Mouse (Mus musculus) limb, embryonic 11.5 days (tissue): ENCODE results near the gene Wdsub1. TPM values are rescaled to one million over a fixed set of nuclear protein-coding genes. Genes with fewer than 3 reads are reported as not detected.

Experiments used
- ATAC-seq: fragments of 200-750 bp; cut with Nextera tagmentation; 2 replicates; pipeline ENCODE4 v1.8.0; 2017; ENCODE audit warnings: low read depth; ENCODE audit not compliant: insufficient number of reproducible peaks, low FRiP score, low TSS enrichment
- DNase-seq: peaks from one replicate; pipeline ENCODE4 v3.0.0-alpha.2; 2015; ENCODE audit warnings: low spot score
- H3K27ac ChIP-seq: fragments of 300-500 bp; sonication (generic); replicated peaks from 2 replicates; pipeline ENCODE4 v1.5.1; 2014; ENCODE audit warnings: low read depth, mild to moderate bottlenecking, low read length
- H3K27me3 ChIP-seq: fragments of 300-500 bp; sonication (generic); 2 replicates; pipeline ENCODE4 v1.6.1; 2014; ENCODE audit warnings: mild to moderate bottlenecking, low read length, mixed read lengths; ENCODE audit not compliant: control insufficient read depth, insufficient read depth
- H3K36me3 ChIP-seq: fragments of 300-500 bp; sonication (generic); 2 replicates; pipeline ENCODE4 v1.6.1; 2014; ENCODE audit warnings: mild to moderate bottlenecking, low read length, moderate library complexity, mixed read lengths; ENCODE audit not compliant: control insufficient read depth, insufficient read depth
- H3K4me1 ChIP-seq: fragments of 300-500 bp; sonication (generic); 2 replicates; pipeline ENCODE4 v1.6.1; 2014; ENCODE audit warnings: low read length, mixed read lengths; ENCODE audit not compliant: control insufficient read depth, insufficient read depth
- H3K4me2 ChIP-seq: fragments of 300-500 bp; sonication (generic); 2 replicates; pipeline ENCODE4 v1.6.1; 2014; ENCODE audit warnings: low read depth, mild to moderate bottlenecking, moderate library complexity; ENCODE audit not compliant: severe bottlenecking
- H3K4me3 ChIP-seq: fragments of 300-500 bp; sonication (generic); 2 replicates; pipeline ENCODE4 v1.5.1; 2014; ENCODE audit warnings: low read depth, low read length
- H3K9ac ChIP-seq: fragments of 300-500 bp; sonication (generic); 2 replicates; pipeline ENCODE4 v1.6.1; 2014; ENCODE audit warnings: mild to moderate bottlenecking, low read length
- H3K9me3 ChIP-seq: fragments of 300-500 bp; sonication (generic); 2 replicates; pipeline ENCODE4 v1.6.1; 2016; ENCODE audit warnings: low read length; ENCODE audit not compliant: control insufficient read depth
- WGBS: fragments of 180-500 bp; shearing (Covaris S2); extraction: QIAGEN DNeasy Blood & Tissue Kit; methylation state at CpG from one replicate; pipeline ENCODE4 v1.1.7; 2014; 5-methylcytosine and 5-hydroxymethylcytosine counted together
- polyA plus RNA-seq: library from polyadenylated mRNA; unstranded; fragments of >200 nt; fragmentation: Nextera tagmentation; extraction: Ambion mirVana; gene quantifications from 2 replicates; pipeline ENCODE4 v1.2.1, GENCODE M21; 2014

Gene Wdsub1
- polyA plus RNA-seq, result 32.3 and 33.5 TPM in 2 replicates

DNA sequence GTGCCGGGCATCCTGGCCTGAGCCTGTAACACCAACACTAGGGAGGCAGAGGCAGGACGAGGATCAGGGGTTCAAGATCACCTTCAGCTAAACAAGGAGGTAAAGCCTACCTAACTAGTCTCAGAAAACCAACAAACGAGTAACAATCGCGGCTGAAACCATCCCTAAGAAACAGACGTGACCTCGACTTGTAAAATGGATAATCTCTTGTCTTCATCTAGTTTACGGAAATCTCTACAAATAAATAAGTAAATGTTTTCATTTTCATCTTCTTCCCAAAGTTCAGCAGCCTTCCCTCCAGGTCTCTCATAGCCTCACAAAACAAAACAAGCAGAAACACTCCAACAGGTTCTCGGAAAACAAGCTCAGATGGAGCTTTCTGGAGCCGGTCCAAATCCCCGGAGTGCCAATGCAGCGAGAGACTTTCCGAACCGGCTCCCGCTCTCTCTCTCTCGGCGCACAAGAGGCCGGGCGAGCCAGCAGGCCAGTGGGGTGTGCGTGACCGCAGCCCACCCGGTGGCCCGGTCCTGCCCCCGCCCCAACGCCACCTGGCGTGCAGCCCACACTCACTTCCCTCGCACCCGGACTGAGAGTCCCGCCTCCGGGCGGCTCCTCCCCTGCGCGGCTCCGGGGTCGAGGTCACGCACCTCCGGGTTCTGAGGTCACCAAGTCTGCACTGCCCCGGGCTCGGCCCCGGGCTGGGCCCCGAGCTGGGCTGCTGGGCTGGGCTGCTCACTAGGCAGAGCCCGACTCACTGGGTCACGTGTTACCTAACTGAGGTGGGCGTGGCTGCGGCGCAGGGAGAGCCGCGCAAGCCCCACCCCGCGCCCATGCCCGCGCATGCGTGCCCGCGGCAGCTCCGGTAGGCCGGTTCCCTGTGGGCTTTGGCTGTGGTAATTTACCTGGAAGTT lies at the start of gene Wdsub1:
Gene Wdsub1, minus strand, starts transcription at position 761 of the 911 bp plus-strand sequence.
- Histone ChIP-seq H3K36me3 (no peaks in the 10 kb centered on the region), H3K4me2 (peak within 1 kb of the TSS; percentile 55), H3K27me3 (no peaks in the 10 kb centered on the region), H3K9ac (peak within 1 kb of the TSS; percentile 73), H3K9me3 (no peaks in the 10 kb centered on the region), H3K4me1 (no peaks in the 10 kb centered on the region), H3K27ac (peak within 1 kb of the TSS; percentile 12; the same call in 1 of the 2 replicates), H3K4me3 (peak within 1 kb of the TSS; percentile 71)
- DNase-seq (peak; percentile 92), ATAC-seq (peak; percentile 96)
- WGBS, result 5% methylated on average over 57 of the region's 57 CpGs

DNA sequence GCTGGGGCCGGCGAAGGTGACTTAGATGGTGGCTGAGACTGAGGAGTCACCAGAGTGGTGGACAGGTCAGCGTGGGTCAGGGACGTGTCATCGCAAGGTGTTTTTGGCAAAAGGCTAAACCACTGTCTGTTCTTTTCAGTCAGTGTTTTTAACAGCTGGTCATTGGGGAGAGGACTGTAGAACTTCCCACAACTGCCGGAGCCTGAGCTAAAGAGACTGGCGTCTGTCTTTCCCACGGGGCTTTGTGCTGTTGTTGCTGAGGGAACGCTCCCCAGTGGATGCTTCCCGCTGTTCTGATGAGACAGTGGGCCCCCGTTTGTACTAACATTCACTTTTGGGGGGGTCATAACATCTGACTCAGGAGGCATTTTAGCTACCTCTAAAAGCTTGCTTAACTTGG lies 31.2 kb upstream of the Wdsub1 start:
- DNase-seq, result no peak
- H3K4me3 ChIP-seq, result no peak overlapping the region
- no peak overlapping the region for H3K27ac ChIP-seq
- H3K9me3 ChIP-seq, result no peaks in the 10 kb centered on the region
- no peak overlapping the region for H3K4me2 ChIP-seq
- H3K36me3 ChIP-seq, result peaks cover 12% of the 10 kb centered on the region; the same call in 1 of the 2 replicates
- no peak for ATAC-seq
- no peaks in the 10 kb centered on the region for H3K4me1 ChIP-seq
- no peak overlapping the region for H3K9ac ChIP-seq
- 88% methylated on average over 11 of the region's 11 CpGs for WGBS
- H3K27me3 ChIP-seq, result no peaks in the 10 kb centered on the region

DNA sequence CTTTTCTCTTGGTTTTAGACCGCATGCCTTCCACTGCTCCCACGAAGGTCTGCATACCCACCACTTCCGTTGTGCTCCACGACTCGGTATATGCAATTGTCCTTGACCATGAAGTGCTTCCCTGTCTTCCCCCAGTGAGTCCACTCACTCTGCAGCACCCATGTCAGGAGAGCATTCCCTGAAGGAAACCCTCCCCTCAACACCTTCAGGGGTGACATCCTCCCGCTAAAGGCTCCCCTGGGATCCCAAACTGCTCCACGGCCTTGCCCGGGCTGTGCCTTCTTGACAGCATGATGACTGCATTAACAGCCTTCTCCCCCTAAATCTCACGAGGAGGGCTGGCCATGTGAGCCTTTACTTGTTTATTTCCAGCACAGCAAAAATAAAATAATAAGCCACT lies 25.7 kb upstream of the Wdsub1 start:
- no peak overlapping the region for H3K4me3 ChIP-seq

DNA sequence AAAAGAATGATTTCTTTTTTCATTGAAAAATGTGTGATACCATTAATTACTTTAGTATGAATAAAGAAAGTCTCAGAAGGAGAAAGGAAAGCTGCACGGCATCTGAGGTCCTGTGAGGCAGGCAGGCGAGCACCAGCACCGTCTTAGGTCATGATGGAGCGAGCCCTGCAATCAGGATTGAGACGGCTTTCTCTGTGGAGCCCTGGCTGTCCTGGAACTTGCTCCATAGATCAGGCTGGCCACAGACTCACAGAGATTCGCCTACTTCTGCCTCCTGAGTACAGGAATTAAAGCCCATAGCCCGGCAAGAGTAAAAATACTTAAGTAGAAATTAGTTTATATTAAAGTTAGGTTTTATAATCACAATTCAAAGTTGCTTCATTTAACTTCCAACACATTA lies 21.6 kb upstream of the Wdsub1 start:
- WGBS, result 85% methylated on average over 7 of the region's 7 CpGs

More for the DNA sequence above, 25.7 kb upstream of the Wdsub1 start:
- Histone ChIP-seq H3K9me3 (no peaks in the 10 kb centered on the region), H3K27ac (no peak overlapping the region), H3K36me3 (peaks cover 8% of the 10 kb centered on the region), H3K4me2 (no peak overlapping the region), H3K27me3 (no peaks in the 10 kb centered on the region), H3K9ac (no peak overlapping the region), H3K4me1 (no peaks in the 10 kb centered on the region)
- ATAC-seq, result no peak
- 92% methylated on average over 9 of the region's 9 CpGs for WGBS
- DNase-seq, result no peak

DNA sequence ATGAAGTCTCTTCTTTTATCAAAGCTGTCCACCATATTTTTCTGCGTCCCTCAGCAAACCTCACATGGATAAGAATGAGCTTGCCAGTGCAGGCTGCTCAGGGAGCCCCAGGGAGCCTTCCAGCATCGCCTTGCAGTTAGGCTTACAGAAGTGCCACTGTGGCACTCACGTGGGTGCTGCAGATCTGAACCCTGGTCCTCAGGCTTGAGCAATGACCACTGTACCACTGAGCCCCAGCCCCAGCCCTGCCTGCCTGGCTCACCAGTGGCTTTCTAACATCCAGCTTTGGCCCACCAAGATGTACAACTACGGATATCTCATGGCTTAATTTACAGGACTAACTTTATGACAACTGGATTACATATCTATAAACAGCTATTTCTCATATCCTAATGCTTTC lies 16.3 kb upstream of the Wdsub1 start:
- 0 out of 2 replicates have a peak, but pooled peaks cover 2% of the 10 kb centered on the region for H3K4me1 ChIP-seq
- DNase-seq (no peak), ATAC-seq (no peak)
- H3K27me3 ChIP-seq, result no peaks in the 10 kb centered on the region
- H3K4me3 ChIP-seq, result no peak overlapping the region
- 79% methylated on average over 4 of the region's 4 CpGs for WGBS
- H3K9me3 ChIP-seq, result no peaks in the 10 kb centered on the region
- peaks cover 7% of the 10 kb centered on the region for H3K36me3 ChIP-seq
- no peak overlapping the region for H3K4me2 ChIP-seq
- no peak overlapping the region for H3K9ac ChIP-seq
- H3K27ac ChIP-seq, result no peak overlapping the region

More for the DNA sequence above, 21.6 kb upstream of the Wdsub1 start:
- H3K9me3 ChIP-seq, result no peaks in the 10 kb centered on the region
- ATAC-seq, result no peak
- no peak for DNase-seq
- no peaks in the 10 kb centered on the region for H3K27me3 ChIP-seq
- H3K4me3 ChIP-seq, result no peak overlapping the region
- peaks cover 7% of the 10 kb centered on the region for H3K36me3 ChIP-seq
- no peaks in the 10 kb centered on the region for H3K4me1 ChIP-seq
- no peak overlapping the region for H3K9ac ChIP-seq
- H3K4me2 ChIP-seq, result no peak overlapping the region
- H3K27ac ChIP-seq, result no peak overlapping the region

DNA sequence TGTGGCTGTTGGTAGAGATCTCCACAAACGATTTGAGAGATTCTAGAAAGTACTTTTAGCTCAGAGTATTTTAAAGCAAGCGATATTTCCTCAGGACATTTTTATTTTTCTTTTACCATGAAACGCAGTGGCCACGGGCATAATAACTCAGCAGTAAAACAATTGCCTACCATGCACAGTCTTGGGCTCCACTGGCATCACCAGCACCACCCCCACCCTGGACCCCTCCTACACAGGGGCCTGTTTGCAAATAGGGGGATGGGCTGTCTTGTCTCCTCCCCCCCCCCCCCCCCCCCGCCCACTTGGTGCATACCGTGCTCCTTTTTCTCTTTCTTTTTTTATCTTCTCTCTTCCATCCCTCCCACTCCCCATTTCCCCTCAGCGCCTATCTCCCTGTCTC lies 15.7 kb upstream of the Wdsub1 start:
- DNase-seq, result no peak
- Histone ChIP-seq H3K9me3 (no peaks in the 10 kb centered on the region), H3K9ac (no peak overlapping the region), H3K4me1 (0 out of 2 replicates have a peak, but pooled peaks cover 2% of the 10 kb centered on the region), H3K4me2 (no peak overlapping the region), H3K27me3 (no peaks in the 10 kb centered on the region), H3K27ac (no peak overlapping the region), H3K36me3 (peaks cover 4% of the 10 kb centered on the region), H3K4me3 (no peak overlapping the region)
- ATAC-seq, result no peak
- 84% methylated on average over 6 of the region's 7 CpGs for WGBS

DNA sequence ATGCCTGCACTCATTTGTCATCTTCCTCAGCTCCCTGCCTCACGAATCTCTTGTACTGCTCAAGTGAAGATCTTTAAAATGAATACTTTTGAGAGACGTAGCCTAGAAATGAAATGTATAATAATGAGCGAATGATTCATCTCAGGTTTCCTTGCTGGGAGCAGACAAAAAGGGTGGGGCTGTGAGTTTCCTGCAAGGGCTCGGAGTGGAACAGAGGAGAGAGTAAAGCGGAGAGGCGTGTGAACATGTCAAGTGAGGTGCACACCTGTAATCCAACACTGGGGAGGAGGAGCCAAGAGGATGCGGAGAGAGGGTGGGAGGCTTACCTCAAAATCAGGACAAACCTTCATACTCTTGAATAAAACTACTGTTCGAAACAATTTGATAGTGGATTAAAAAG lies 14.4 kb upstream of the Wdsub1 start:
- Histone ChIP-seq H3K36me3 (peaks cover 3% of the 10 kb centered on the region; the same call in 1 of the 2 replicates), H3K4me1 (0 out of 2 replicates have a peak, but pooled peaks cover 2% of the 10 kb centered on the region), H3K27me3 (no peaks in the 10 kb centered on the region), H3K9ac (no peak overlapping the region), H3K9me3 (no peaks in the 10 kb centered on the region), H3K4me2 (no peak overlapping the region), H3K4me3 (no peak overlapping the region), H3K27ac (no peak overlapping the region)
- WGBS, result 77% methylated on average over 8 of the region's 8 CpGs
- ATAC-seq (no peak), DNase-seq (no peak)

DNA sequence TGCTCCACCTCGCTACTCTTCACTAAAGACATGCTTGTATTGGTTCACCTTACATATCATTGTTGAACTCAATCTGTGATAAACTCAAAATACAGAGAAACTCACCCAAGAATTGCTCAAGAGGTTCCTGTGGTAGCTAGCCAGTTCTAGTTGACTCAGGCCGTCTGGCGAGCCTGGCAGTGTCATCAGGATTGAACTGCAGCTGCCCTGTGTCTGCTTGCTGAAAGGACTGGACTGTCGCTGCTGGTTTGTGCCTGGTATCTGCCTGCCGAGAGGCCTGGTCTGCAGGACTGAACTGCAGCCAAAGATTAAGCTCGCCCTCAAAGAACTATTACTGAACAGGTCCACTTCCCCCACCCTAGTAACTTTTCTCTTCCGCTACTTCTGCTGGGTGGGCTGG lies 14.0 kb upstream of the Wdsub1 start:
- ATAC-seq, result no peak
- no peaks in the 10 kb centered on the region for H3K9me3 ChIP-seq
- WGBS, result 73% methylated on average over 7 of the region's 7 CpGs
- no peak overlapping the region for H3K4me3 ChIP-seq
- DNase-seq, result no peak
- H3K4me2 ChIP-seq, result no peak overlapping the region
- no peaks in the 10 kb centered on the region for H3K27me3 ChIP-seq
- no peak overlapping the region for H3K27ac ChIP-seq
- peaks cover 3% of the 10 kb centered on the region; the same call in 1 of the 2 replicates for H3K36me3 ChIP-seq
- H3K9ac ChIP-seq, result no peak overlapping the region
- 0 out of 2 replicates have a peak, but pooled peaks cover 2% of the 10 kb centered on the region for H3K4me1 ChIP-seq
